Mouse (Mus musculus): Measurements from ENCODE around the gene AV320801. TPM values are rescaled to one million over a fixed set of nuclear protein-coding genes. Genes with fewer than 3 reads are reported as not detected.
"Not testable (repeated sequence)": the region's sequence is repeated elsewhere in the genome, so short reads cannot be mapped to it uniquely, and the experiment has no call there.

AV320801 gene
- total RNA-seq (2021): not detected

DNA sequence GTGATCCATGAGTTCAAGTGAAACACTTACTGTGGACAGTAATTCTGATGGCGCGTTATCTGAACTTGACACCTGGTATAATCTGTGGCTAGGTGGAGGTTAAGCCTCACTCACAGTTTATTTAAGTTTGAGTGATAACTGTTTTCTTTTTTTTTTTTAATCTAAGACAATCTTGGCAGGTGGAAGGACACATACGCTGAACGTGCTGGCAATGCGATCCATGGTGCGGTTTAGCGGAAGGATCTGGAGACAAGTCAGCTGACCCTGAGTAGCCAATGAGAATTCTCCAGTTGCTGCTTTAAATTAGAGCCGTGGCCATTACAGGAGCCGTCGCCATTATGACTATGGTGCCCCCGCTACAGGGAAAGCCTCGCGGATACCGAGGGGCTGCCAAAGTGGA lies at the start of gene AV320801:
Gene AV320801 (plus strand): TSS at position 301 of the 400 bp plus-strand sequence.
- DNase-seq (ENCODE audit: low spot score in 2 of 2); intact Hi-C loops (cut with DNase I): not testable (repeated sequence)

DNA sequence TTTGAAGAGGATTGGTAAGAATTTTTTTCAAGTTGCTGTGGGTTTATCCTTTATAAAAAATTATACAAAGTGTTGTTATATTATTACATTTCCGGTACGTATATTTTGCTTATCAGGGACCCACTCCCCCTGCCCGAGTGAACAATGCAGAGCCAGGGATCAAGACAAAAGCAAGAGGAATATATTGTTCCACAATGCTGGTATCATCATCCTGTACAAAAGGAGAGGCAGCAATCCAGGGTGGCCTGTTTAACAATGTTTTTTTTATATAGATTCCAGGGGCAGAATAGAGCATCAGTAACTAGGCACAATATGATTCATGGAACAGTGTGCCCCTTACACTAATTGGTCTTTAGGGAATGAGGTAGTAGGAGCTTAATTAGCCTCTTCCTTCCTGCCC lies 30.2 kb upstream of the AV320801 start:
- DNase-seq (ENCODE audit: low spot score in 2 of 2); intact Hi-C loops (cut with DNase I): not testable (repeated sequence)

DNA sequence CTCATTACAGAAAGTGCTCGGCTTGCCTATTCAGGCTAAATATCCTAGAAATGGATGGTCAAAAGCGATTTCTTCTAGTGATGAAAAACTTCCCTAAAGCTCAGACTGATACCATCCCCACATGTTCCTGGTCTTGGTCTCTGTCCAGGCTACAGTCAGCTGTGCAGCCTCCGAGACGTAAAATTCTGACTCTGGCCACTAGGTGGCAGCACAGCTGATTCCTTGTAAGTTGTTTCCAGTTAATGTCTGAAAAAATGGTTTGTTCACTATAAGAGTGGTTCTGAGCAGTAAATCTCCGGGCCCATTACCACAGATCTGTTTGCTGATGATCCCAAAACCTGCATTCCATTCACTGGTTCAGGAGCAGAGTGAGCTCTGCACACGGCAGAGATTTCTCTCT lies 12.5 kb upstream of the AV320801 start:
- intact Hi-C loops (cut with DNase I); DNase-seq (ENCODE audit: low spot score in 2 of 2): not testable (repeated sequence)

DNA sequence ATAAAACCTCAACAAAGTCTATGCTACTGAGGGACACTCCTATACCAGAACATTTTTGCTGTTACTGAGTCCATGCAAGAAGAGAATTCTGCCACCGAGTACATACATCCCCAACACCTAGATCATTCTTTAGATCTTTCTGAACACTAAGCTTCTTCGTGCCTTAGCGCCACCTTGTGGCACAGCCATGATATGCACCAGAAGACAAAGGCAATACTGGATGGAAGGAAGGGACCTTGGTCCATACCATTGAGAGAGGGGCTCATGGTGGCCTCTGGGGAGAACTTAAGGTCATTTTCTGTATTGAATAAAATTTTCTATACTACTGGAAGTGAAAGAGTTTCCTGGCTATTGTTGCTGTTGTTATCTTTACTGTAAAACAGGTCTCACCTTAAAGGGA lies 11.2 kb upstream of the AV320801 start:
- DNase-seq (ENCODE audit: low spot score in 2 of 2); intact Hi-C loops (cut with DNase I): not testable (repeated sequence)

Other genes starting within 250 kb of the AV320801 start
- gene Pramel3, start 192.3 kb upstream of the AV320801 start, total RNA-seq (2021): not detected
- gene Gm5128, start 121.3 kb upstream of the AV320801 start, total RNA-seq (2021): not detected
- gene Gm7903, start 60.8 kb upstream of the AV320801 start, total RNA-seq (2021): not detected
- 1 to 10 TPM; 4.1 to 4.4 TPM for gene Nxf7, start 104.2 kb downstream of the AV320801 start, total RNA-seq (2021)
- not detected for gene Prame, start 133.1 kb downstream of the AV320801 start, total RNA-seq (2021)
- gene Tcp11x2, start 199.2 kb downstream of the AV320801 start, total RNA-seq (2021): not detected
- gene Tmsb15a, start 230.7 kb downstream of the AV320801 start, total RNA-seq (2021): not detected
- gene Armcx5, start 248.1 kb downstream of the AV320801 start, total RNA-seq (2021): 10 to 100 TPM; 32.4 to 37.3 TPM
- gene Gprasp1, start 248.1 kb downstream of the AV320801 start, total RNA-seq (2021): 100 to 1,000 TPM; 309 to 361 TPM